Mouse (Mus musculus) CH12.LX (cell line): ENCODE data around the gene Cchcr1.

Source experiments
- CTCF ChIP-seq, 2 experiments: IDR thresholded peaks in 1 of 2; conservative IDR thresholded peaks in 1 of 2; 2 replicates each; pipeline ENCODE4 v1.5.1; 2011 to 2012; ENCODE audit warnings: low read depth in 2 of 2, low read length in 2 of 2, improper control_type of control experiment in 1 of 2, inconsistent platforms in 1 of 2, mild to moderate bottlenecking in 1 of 2, moderate library complexity in 1 of 2
- POLR2AphosphoS2 ChIP-seq: IDR thresholded peaks from 2 replicates; pipeline ENCODE4 v1.6.1; 2011; ENCODE audit warnings: low read depth, low read length, improper control_type of control experiment

DNA sequence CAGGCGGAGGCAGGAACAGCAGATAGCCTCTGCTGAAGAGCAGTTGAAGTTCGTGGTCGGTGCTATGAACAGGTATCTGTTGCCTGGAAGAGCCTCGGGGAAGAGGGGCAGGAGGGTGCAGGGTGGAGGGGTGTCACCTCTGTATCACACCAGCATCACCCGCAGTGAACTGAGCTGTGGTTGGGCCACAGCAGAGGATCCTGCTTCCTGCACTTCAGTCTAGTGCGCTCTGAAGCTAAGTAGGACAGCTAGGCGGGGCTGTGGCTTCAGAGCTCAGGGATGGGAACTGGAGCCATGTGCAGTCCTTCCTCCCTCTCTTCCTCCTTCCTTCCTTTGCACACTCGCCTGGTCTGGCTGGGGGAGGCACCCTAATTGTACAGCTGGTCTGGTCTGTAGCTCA, 9.7 kb downstream of the Cchcr1 start:
- no peak for TF ChIP-seq POLR2AphosphoS2
- no peak for TF ChIP-seq CTCF (conservative IDR thresholded peaks at IDR 0.05 in 1 of 2, IDR thresholded peaks at IDR 0.05 in 1 of 2; ENCODE audit: low read depth in 2 of 2, low read length in 2 of 2)
